Mouse (Mus musculus): ENCODE results near the gene Cetn4.

- TF ChIP-seq POLR2A (IDR thresholded peaks at IDR 0.05; ENCODE audit: extremely low read depth, insufficient read depth, low read length) (no peak), CTCF (IDR thresholded peaks at IDR 0.05; ENCODE audit: extremely low read depth, insufficient read depth, low read length) (no peak)
Measured at GRCm38 (mm10) chr3:37342811-37343210, 30.3 kb upstream of the Cetn4 start.
